Mouse (Mus musculus) MEL (cell line): ENCODE data around the gene A930002H24Rik. TPM values are rescaled to one million over a fixed set of nuclear protein-coding genes. Genes with fewer than 3 reads are reported as not detected.

Experiments used
- DNase-seq: peaks from one replicate; pipeline ENCODE4 v3.0.0; 2011; ENCODE audit warnings: low read depth, low spot score
- H3K27ac ChIP-seq: 2 replicates; pipeline ENCODE4 v1.5.1; 2012; ENCODE audit warnings: low read depth, mild to moderate bottlenecking, control low read depth, low read length, moderate library complexity; ENCODE audit not compliant: control insufficient read depth
- H3K27me3 ChIP-seq, 2 experiments: fragments of 150-350 bp in 1 of 2; sonication (generic) in 1 of 2; 2 replicates each; pipeline ENCODE4 v1.6.1; 2012; ENCODE audit warnings: low read length in 2 of 2, mild to moderate bottlenecking in 2 of 2, improper control_type of control experiment in 1 of 2, moderate library complexity in 1 of 2; ENCODE audit not compliant: insufficient read depth in 2 of 2, control insufficient read depth in 1 of 2
- H3K36me3 ChIP-seq, 2 experiments: 2 replicates each; pipeline ENCODE4 v1.6.1; 2012 to 2014; ENCODE audit warnings: low read length in 2 of 2, improper control_type of control experiment in 1 of 2, inconsistent platforms in 1 of 2, mild to moderate bottlenecking in 1 of 2; ENCODE audit not compliant: insufficient read depth in 2 of 2, control insufficient read depth in 1 of 2
- H3K4me1 ChIP-seq, 2 experiments: fragments of 150-350 bp in 1 of 2; sonication (generic) in 1 of 2; 2 replicates each; pipeline ENCODE4 v1.6.1; 2012; ENCODE audit warnings: low read length in 2 of 2, improper control_type of control experiment in 1 of 2, mild to moderate bottlenecking in 1 of 2; ENCODE audit not compliant: insufficient read depth in 2 of 2, control insufficient read depth in 1 of 2
- H3K4me3 ChIP-seq, 2 experiments: fragments of 150-350 bp in 1 of 2; sonication (generic) in 1 of 2; 2 replicates each; pipeline ENCODE4 v1.5.1; 2012; ENCODE audit warnings: low read depth in 2 of 2, low read length in 2 of 2, mild to moderate bottlenecking in 2 of 2, moderate library complexity in 2 of 2, control low read depth in 1 of 2, improper control_type of control experiment in 1 of 2; ENCODE audit not compliant: control insufficient read depth in 1 of 2, insufficient read depth in 1 of 2
- H3K79me2 ChIP-seq: 2 replicates; pipeline ENCODE4 v1.6.1; 2012; ENCODE audit warnings: mild to moderate bottlenecking, low read length, moderate library complexity; ENCODE audit not compliant: control insufficient read depth, poor library complexity, insufficient read depth
- H3K9ac ChIP-seq: 2 replicates; pipeline ENCODE4 v1.6.1; 2012; ENCODE audit warnings: low read depth, mild to moderate bottlenecking, control low read depth, low read length, moderate library complexity; ENCODE audit not compliant: control insufficient read depth, poor library complexity, severe bottlenecking
- H3K9me3 ChIP-seq: fragments of 150-350 bp; sonication (generic); replicated peaks from 2 replicates; pipeline ENCODE4 v1.6.1; 2012; ENCODE audit warnings: mild to moderate bottlenecking, low read length, improper control_type of control experiment, moderate library complexity; ENCODE audit not compliant: insufficient read depth
- CHD1 ChIP-seq: IDR thresholded peaks from 2 replicates; pipeline ENCODE4 v1.6.1; 2012; ENCODE audit warnings: low read depth, mild to moderate bottlenecking, inconsistent platforms, low read length, improper control_type of control experiment
- CHD2 ChIP-seq: IDR thresholded peaks from 2 replicates; pipeline ENCODE4 v1.6.1; 2011; ENCODE audit warnings: low read length, improper control_type of control experiment
- E2F4 ChIP-seq: IDR thresholded peaks from 2 replicates; pipeline ENCODE4 v1.6.1; 2011; ENCODE audit warnings: low read depth, low read length, improper control_type of control experiment, borderline replicate concordance
- ELF1 ChIP-seq: IDR thresholded peaks from 2 replicates; pipeline ENCODE4 v1.6.1; 2014; ENCODE audit warnings: low read depth, mild to moderate bottlenecking, inconsistent platforms, low read length, improper control_type of control experiment, moderate library complexity
- GABPA ChIP-seq: IDR thresholded peaks from 2 replicates; pipeline ENCODE4 v1.6.1; 2012; ENCODE audit warnings: low read depth, mild to moderate bottlenecking, inconsistent platforms, low read length, improper control_type of control experiment, moderate library complexity
- GATA1 ChIP-seq: IDR thresholded peaks from 2 replicates; pipeline ENCODE4 v1.6.1; 2011; ENCODE audit warnings: low read depth, low read length, improper control_type of control experiment
- MAFK ChIP-seq: IDR thresholded peaks from 2 replicates; pipeline ENCODE4 v1.6.1; 2011; ENCODE audit warnings: low read depth, mild to moderate bottlenecking, low read length, improper control_type of control experiment, borderline replicate concordance
- MAX ChIP-seq: IDR thresholded peaks from 2 replicates; pipeline ENCODE4 v1.6.1; 2011; ENCODE audit warnings: low read length, improper control_type of control experiment
- MAZ ChIP-seq: IDR thresholded peaks from 2 replicates; pipeline ENCODE4 v1.6.1; 2012; ENCODE audit warnings: low read depth, mild to moderate bottlenecking, inconsistent platforms, low read length, improper control_type of control experiment
- MEF2A ChIP-seq: IDR thresholded peaks from 2 replicates; pipeline ENCODE4 v1.6.1; 2014; ENCODE audit warnings: low read depth, mild to moderate bottlenecking, inconsistent platforms, low read length, improper control_type of control experiment; ENCODE audit not compliant: poor library complexity, insufficient replicate concordance, severe bottlenecking; ENCODE audit errors: extremely low read depth
- MYB ChIP-seq: IDR thresholded peaks from 2 replicates; pipeline ENCODE4 v1.6.1; 2011; ENCODE audit warnings: mild to moderate bottlenecking, low read depth, low read length, improper control_type of control experiment
- POLR2AphosphoS5 ChIP-seq: IDR thresholded peaks from 2 replicates; pipeline ENCODE4 v1.6.1; 2012; ENCODE audit warnings: low read depth, borderline replicate concordance, mild to moderate bottlenecking, inconsistent platforms, low read length, moderate library complexity, mixed read lengths
- RAD21 ChIP-seq: IDR thresholded peaks from 2 replicates; pipeline ENCODE4 v1.6.1; 2011; ENCODE audit warnings: mild to moderate bottlenecking, low read depth, low read length, improper control_type of control experiment
- SIN3A ChIP-seq: IDR thresholded peaks from 2 replicates; pipeline ENCODE4 v1.6.1; 2012; ENCODE audit warnings: low read length, improper control_type of control experiment, inconsistent platforms
- SMC3 ChIP-seq: IDR thresholded peaks from 2 replicates; pipeline ENCODE4 v1.6.1; 2011; ENCODE audit warnings: low read depth, low read length, improper control_type of control experiment
- TCF12 ChIP-seq: IDR thresholded peaks from 2 replicates; pipeline ENCODE4 v1.6.1; 2014; ENCODE audit warnings: low read depth, mild to moderate bottlenecking, inconsistent platforms, low read length, improper control_type of control experiment, moderate library complexity
- USF1 ChIP-seq: IDR thresholded peaks from 2 replicates; pipeline ENCODE4 v1.6.1; 2014; ENCODE audit warnings: low read depth, mild to moderate bottlenecking, inconsistent platforms, low read length, improper control_type of control experiment, moderate library complexity
- ZMIZ1 ChIP-seq: IDR thresholded peaks from 2 replicates; pipeline ENCODE4 v1.6.1; 2012; ENCODE audit warnings: low read depth, mild to moderate bottlenecking, inconsistent platforms, low read length, improper control_type of control experiment, moderate library complexity
- ZNF384 ChIP-seq: IDR thresholded peaks from 2 replicates; pipeline ENCODE4 v1.6.1; 2012; ENCODE audit warnings: low read depth, mild to moderate bottlenecking, inconsistent platforms, low read length, improper control_type of control experiment
- polyA plus RNA-seq, 2 experiments: library from polyadenylated mRNA; stranded (reverse) in 1 of 2; unstranded in 1 of 2; fragments of >175 nt in 1 of 2; fragments of >200 nt in 1 of 2; gene quantifications; 2 replicates each; pipeline versions ENCODE4 v1.2.1 to v1.2.4; 2012; ENCODE audit warnings: low replicate concordance in 2 of 2, low read depth in 1 of 2; ENCODE audit not compliant: insufficient read length in 2 of 2, insufficient read depth in 1 of 2, missing spikeins in 1 of 2
- total RNA-seq: library from RNA; depleted of rRNA; stranded (reverse); fragments of 300-350 nt; gene quantifications from 2 replicates; pipeline ENCODE4 v1.2.3, GENCODE M21; 2012; rRNA removed

The A930002H24Rik gene
- total and polyA plus RNA-seq, 3 experiments, result 0.70 to 1.1 TPM; not detected in 1

DNA sequence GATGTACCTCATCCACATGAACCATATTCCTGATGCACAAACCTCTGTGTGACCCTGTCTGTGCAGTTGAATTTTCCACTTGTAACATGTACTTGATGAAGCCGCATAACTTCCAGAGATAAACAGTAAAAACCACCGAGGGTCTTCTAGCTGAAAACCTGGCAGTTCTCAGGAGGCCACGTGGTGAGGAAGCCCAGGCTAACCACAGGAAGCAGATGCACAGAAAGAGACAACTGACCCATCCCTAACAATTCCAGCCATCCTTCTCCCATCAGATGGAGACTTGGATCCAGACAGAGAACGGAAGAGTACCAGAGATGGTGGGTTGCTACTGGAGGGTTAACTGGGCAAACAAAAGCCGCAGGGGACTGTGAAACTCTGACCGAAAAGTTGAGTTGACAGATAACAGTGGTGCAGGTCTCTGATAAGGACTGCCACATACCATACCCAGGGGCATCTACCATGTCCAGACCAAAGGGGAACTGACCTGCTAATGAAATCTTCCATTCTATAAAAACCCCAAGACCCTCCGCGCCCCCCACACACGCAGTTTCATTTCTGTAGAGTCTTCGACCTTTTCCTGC lies 45.1 kb downstream of the A930002H24Rik start (continued):
- no peak for TF ChIP-seq GABPA
- TF ChIP-seq ELF1, result no peak
- TF ChIP-seq SIN3A, result no peak
- peak; percentile 56; the same call in 1 of the 2 replicates for TF ChIP-seq TCF12
- TF ChIP-seq ZNF384, result no peak

- Histone ChIP-seq H3K9me3 (no peaks in the 10 kb centered on the region), H3K36me3 (peaks cover 0 to 5% of the 10 kb centered on the region in 2 experiments; a peak in 2 of 4 replicates), H3K4me3 (no peak overlapping the region), H3K79me2 (no peaks in the 10 kb centered on the region), H3K27ac (no peak overlapping the region), H3K27me3 (no peaks in the 10 kb centered on the region), H3K9ac (no peak overlapping the region), H3K4me1 (peaks cover 4 to 7% of the 10 kb centered on the region in 2 experiments)
- no peak for DNase-seq
- no peak for TF ChIP-seq GABPA
- no peak for TF ChIP-seq USF1
- TF ChIP-seq MAX, result no peak
- no peak for TF ChIP-seq E2F4
- no peak for TF ChIP-seq MAZ
- TF ChIP-seq CHD2, result no peak
- no peak for TF ChIP-seq ZMIZ1
- TF ChIP-seq CHD1, result no peak
- TF ChIP-seq ELF1, result no peak
- no peak for TF ChIP-seq MEF2A
- TF ChIP-seq GATA1, result no peak
- TF ChIP-seq MYB, result no peak
- no peak for TF ChIP-seq SMC3
- TF ChIP-seq POLR2AphosphoS5, result no peak
- TF ChIP-seq RAD21, result no peak
- TF ChIP-seq MAFK, result no peak
Measured at GRCm38 (mm10) chr17:63813552-63813951, 50.0 kb downstream of the A930002H24Rik start.

Other genes starting within 250 kb of the A930002H24Rik start
- gene Fer, start 729 bp downstream of the A930002H24Rik start, total RNA-seq, result 8.5 and 9.4 TPM in 2 replicates
- gene Fer, start 729 bp downstream of the A930002H24Rik start, polyA plus RNA-seq, result 10 to 100 TPM in 1 of 2 experiments, not detected in 1; 11.2 TPM